Comparison of ENCODE assay signal across 8 mouse cellular contexts in the genomic region with DNA sequence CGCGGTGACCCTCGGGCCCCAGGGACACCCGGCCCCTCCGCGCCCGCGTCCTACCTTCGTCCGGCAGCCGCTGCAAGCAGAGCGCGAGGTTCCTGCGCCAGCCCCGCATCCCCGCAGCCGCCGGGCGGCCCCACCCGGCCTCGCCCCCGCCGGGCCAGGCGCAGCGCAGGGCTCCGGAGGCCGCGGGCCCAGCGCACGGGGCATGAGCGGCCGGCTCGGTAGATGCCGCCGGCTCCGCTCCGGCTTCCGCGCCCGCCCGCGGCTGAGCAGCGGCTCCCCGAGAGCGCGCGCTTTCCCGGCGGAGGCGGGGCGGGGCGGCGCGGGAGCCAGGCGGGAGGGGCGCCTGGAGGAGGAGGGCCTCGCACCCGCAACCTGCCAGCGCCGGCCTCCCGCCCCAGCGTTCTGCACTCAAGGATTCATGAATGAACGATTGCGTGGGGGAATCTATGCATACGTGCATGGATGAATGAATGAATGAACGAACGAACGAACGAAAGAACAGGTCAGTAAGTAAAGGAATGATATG. TPM values are rescaled to one million over a fixed set of nuclear protein-coding genes. Genes with fewer than 3 reads are reported as not detected.
DNase-seq lines count a peak whose midpoint lies in the region; ATAC-seq and TF ChIP-seq lines count a peak whose summit lies in the region.

No protein-coding gene starts in this region.

- H3K4me1 ChIP-seq in liver, embryonic 13.5 days (replicated peaks) = peaks cover 7% of the 10 kb centered on the region; the same call in 1 of the 2 replicates
- peaks cover 4% of the 10 kb centered on the region; the same call in 1 of the 2 replicates for H3K4me1 ChIP-seq in small intestine, adult 2 months (ENCODE audit: control insufficient read depth, insufficient read depth, insufficient read length, low read length)

- H3K9me3 ChIP-seq in liver, embryonic 13.5 days (replicated peaks) = no peaks in the 10 kb centered on the region

- TF ChIP-seq POLR2A in small intestine, adult 2 months (IDR thresholded peaks at IDR 0.05; ENCODE audit: low read depth, low read length) = no peak

- H3K27ac ChIP-seq in liver, embryonic 13.5 days = no peak overlapping the region
- H3K27ac ChIP-seq in small intestine, adult 2 months (ENCODE audit: insufficient read depth, low read depth, low read length) = no peak overlapping the region

- WGBS in liver, embryonic 13.5 days (ENCODE audit: insufficient replicate concordance) = 5% methylated on average over 67 of the region's 69 CpGs
- WGBS in small intestine, adult 2 months = 5% methylated on average over 65 of the region's 69 CpGs

- DNase-seq in cerebellum, postnatal 14 days = peak; percentile 25 to 33
- DNase-seq in cerebellum, adult 11 months = no peak
- peak; percentile 13 for DNase-seq in thymus, postnatal 4 days
- no peak for DNase-seq in thymus, postnatal 14 days
- no peak for DNase-seq in liver, embryonic 13.5 days
- no peak for DNase-seq in urinary bladder, postnatal 14 days (ENCODE audit: low spot score)

- no peak overlapping the region for H3K9ac ChIP-seq in liver, embryonic 13.5 days

- peaks cover 81% of the 10 kb centered on the region for H3K27me3 ChIP-seq in liver, embryonic 13.5 days
- H3K27me3 ChIP-seq in small intestine, adult 2 months (ENCODE audit: control insufficient read depth, insufficient read depth, low read length) = peaks cover 29% of the 10 kb centered on the region

- no peak for TF ChIP-seq CTCF in small intestine, adult 2 months (IDR thresholded peaks at IDR 0.05; ENCODE audit: extremely low read depth, insufficient read length, insufficient replicate concordance, low read depth, low read length)

- H3K4me2 ChIP-seq in liver, embryonic 13.5 days = peak overlapping the region; percentile 46

- H3K4me3 ChIP-seq in liver, embryonic 13.5 days (replicated peaks) = peak overlapping the region; percentile 43
- H3K4me3 ChIP-seq in small intestine, adult 2 months (ENCODE audit: low read depth, low read length) = 0 out of 2 replicates have a peak overlapping the region, but pooled peaks have one; percentile 15

- no peaks in the 10 kb centered on the region for H3K36me3 ChIP-seq in liver, embryonic 13.5 days
- H3K36me3 ChIP-seq in small intestine, adult 2 months (ENCODE audit: control insufficient read depth, insufficient read depth, low read length) = no peaks in the 10 kb centered on the region

- no peak for ATAC-seq in liver, embryonic 13.5 days (ENCODE audit: low read depth)
- no peak for ATAC-seq in activated CD4-positive, CD25-positive, alpha-beta regulatory T cell, adult 4 months

RNA-seq across cellular contexts. Expression of a gene that starts 16.6 kb away (rescaled TPM):
- 0.03 and 0.15 TPM in 2 replicates for polyA plus RNA-seq in liver, embryonic 13.5 days (2015; fragmentation: Nextera tagmentation; extraction: Ambion mirVana)
- polyA plus RNA-seq in small intestine, adult 2 months (2012; rRNA removed) = 0.58 and 0.82 TPM in 2 replicates
- under 1 TPM; 0.17 to 0.19 TPM for polyA plus RNA-seq in activated CD4-positive, CD25-positive, alpha-beta regulatory T cell, adult 4 months (2017; shearing (Covaris generic))

RNA-seq across cellular contexts. Expression of a gene that starts 34.2 kb away (rescaled TPM):
- polyA plus RNA-seq in liver, embryonic 13.5 days (2015; fragmentation: Nextera tagmentation; extraction: Ambion mirVana) = 17.5 and 23.0 TPM in 2 replicates
- polyA plus RNA-seq in small intestine, adult 2 months (2012; rRNA removed) = 0.65 and 1.3 TPM in 2 replicates
- 10 to 100 TPM; 50.8 to 53.6 TPM for polyA plus RNA-seq in activated CD4-positive, CD25-positive, alpha-beta regulatory T cell, adult 4 months (2017; shearing (Covaris generic))

RNA-seq across cellular contexts. Expression of a gene that starts 58.9 kb away (rescaled TPM):
- polyA plus RNA-seq in liver, embryonic 13.5 days (2015; fragmentation: Nextera tagmentation; extraction: Ambion mirVana) = 0.07 TPM in 1 of 2 replicates, not detected in the other
- polyA plus RNA-seq in small intestine, adult 2 months (2012; rRNA removed) = 0.06 TPM in 1 of 2 replicates, not detected in the other
- 1 to 10 TPM in 1 of 2 experiments, under 1 TPM in 1; 0.24 to 1.3 TPM for polyA plus RNA-seq in activated CD4-positive, CD25-positive, alpha-beta regulatory T cell, adult 4 months (2017; shearing (Covaris generic))

Comparison
In these comparisons a context has a peak if more than half of its experiments do, and no peak if none do; other contexts are left out.
1. DNase-seq: peak in cerebellum, postnatal 14 days (2 of 2) and thymus, postnatal 4 days (single experiment); none in cerebellum, adult 11 months (single experiment), thymus, postnatal 14 days (single experiment), liver, embryonic 13.5 days (single experiment) and urinary bladder, postnatal 14 days (single experiment).